Mouse (Mus musculus) layer of hippocampus, adult 8-10 months (tissue): ENCODE measurements around the gene Bsnd. TPM values are rescaled to one million over a fixed set of nuclear protein-coding genes. Genes with fewer than 3 reads are reported as not detected.

Source experiments
- DNase-seq, 2 experiments: peaks; one replicate each; pipeline ENCODE4 v3.0.0; 2022; ENCODE audit warnings: low spot score in 2 of 2
- total RNA-seq, 4 experiments: library from RNA; stranded (reverse); gene quantifications; 2 replicates each; pipeline ENCODE4 v1.2.4; 2022

Gene Bsnd
- total RNA-seq, result not detected

- no peak for DNase-seq
These were observed at the start of gene Bsnd for GRCm38 (mm10) chr4:106492116-106492515. TSS of gene Bsnd (minus strand) at chr4:106492283.

- DNase-seq, result no peak
These were observed 49.4 kb upstream of the Bsnd start for GRCm38 (mm10) chr4:106541491-106541890.

DNA sequence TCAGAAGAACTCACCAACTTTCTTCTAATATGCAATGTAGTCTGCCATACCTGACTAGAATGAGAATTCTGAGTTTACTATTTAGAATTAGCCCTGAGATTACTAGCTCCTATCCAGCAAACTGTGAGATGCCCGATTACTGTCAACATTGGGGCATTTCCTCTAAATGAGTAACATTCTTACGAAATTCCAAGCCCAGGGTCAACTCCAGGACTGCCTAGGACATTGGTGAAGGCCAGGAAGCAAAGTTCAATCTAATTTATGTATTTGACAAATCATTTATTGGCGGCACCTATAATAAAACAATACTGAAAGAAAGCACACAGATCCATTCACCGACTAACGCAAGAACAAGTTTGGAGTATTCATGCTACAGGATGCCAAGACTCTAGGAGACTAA, 47.7 kb upstream of the Bsnd start:
- DNase-seq, result no peak

GRCm38 (mm10) chr4:106534256-106534655, 42.2 kb upstream of the Bsnd start:
- no peak for DNase-seq

DNA sequence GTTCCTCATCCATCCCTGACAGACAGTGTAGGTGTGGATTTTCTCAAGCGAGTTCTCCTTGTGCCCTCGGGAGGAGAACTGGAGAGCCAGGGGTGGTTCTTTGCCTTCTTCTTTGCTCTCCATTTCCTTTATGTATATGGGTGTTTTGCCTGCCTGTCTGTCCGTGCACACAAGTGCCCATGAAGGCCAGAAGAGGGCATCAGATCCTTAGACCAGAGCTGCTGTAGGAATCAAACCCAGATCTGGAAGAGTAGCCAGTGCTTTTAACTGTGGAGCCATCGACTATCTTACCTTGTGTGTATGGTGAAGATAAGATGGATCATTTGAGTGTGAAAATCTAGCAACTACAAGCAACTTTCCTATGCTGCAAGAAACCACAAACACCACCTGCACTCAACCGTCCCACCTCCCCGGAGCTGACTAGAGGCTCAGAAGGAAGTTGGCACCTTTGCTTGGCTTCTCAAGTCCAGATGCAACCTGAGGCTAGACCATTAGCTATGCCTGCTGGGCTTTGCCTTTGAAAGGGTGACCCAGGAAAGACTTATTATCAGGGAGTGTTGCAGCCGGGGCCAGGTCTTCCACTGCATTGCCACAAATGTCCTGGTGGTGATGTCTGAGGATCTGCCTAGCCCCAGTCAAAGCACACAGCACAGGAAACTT, 41.5 kb upstream of the Bsnd start:
- no peak for DNase-seq

DNA sequence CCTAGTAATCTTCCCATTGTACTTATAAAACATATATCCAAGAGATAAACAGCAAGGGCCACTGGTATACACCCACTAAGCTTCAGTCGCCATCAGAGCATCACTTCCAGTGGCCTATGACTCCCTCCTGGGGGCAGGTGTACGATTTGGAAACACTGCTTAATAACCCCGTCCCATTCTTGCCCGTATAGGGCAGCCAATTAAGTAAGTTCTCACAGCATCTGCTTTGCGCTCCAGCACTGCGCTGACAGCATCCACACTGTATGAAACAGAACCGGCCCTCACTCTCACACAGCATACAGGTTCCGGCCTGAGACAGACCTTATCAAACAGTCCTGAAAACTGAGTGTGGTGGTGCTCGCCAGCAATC, 38.0 kb upstream of the Bsnd start:
- DNase-seq, result no peak

- DNase-seq, result peak; percentile 78 to 93
These were observed 37.5 kb upstream of the Bsnd start for GRCm38 (mm10) chr4:106529375-106530112.

GRCm38 (mm10) chr4:106527856-106528547, 35.9 kb upstream of the Bsnd start:
- peak in 1 of 2 experiments; percentile 42 for DNase-seq

DNA sequence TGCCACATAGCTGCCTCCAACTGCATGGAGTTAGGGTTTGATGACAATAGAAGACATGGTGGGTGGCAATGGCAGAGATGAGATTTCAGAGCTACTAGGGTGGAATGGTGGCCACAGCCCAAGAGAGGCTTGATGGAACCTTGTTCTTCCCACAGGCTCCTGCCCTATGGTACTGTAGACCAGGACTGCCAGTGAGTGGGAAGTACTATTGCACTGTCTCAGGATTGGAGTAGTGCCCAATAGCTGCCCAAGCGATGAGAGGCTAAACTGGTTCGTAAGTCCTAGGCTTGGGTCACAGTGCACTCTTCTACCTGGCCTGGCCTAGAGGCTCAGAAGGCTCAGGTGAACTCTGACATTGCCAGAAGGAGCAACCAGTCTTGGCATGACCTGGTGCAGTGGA, 32.9 kb upstream of the Bsnd start:
- DNase-seq, result no peak

DNA sequence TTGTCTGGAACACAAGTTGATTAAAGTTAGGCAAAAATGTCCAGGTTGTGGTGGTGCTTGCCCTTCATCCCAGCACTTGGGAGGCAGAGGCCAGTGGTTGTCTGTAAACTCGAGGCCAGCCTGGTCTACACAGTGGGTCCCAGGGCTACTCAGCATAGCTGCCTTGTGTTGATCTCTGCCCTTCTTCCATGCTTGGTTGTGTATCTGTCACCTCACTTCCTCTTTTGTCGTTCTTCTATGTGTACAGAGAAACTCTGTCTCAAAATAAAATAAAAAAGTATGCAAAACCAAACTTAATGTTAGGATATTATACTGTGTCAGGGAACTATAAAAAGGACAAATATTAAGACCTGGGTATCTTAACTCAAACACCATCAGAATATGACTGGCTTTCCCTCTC, 32.0 kb upstream of the Bsnd start:
- no peak for DNase-seq

- DNase-seq, result no peak
These were observed 30.5 kb upstream of the Bsnd start for GRCm38 (mm10) chr4:106522547-106522946.

DNA sequence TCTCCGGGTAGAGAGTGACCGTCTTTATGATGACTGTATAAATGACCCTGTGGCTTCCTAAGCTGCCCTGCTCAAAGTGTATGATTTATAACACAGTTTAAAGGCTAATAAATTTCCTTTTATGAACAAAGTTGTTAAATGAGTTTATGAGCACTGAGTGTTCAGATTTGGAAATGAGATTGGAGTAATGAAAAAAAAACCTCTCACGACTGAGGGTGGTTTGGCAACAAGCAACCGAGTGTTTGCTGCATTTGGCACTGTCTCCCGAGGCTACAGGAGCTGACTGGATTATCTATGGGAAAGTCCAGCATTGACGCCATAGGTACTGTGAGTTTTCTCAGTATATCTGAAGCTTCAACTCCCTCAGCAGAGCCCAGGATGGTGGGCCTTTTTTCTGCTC, 22.5 kb upstream of the Bsnd start:
- no peak for DNase-seq

GRCm38 (mm10) chr4:106509888-106510287, 17.8 kb upstream of the Bsnd start:
- no peak for DNase-seq

GRCm38 (mm10) chr4:106505453-106506058, 13.5 kb upstream of the Bsnd start:
- no peak for DNase-seq

DNA sequence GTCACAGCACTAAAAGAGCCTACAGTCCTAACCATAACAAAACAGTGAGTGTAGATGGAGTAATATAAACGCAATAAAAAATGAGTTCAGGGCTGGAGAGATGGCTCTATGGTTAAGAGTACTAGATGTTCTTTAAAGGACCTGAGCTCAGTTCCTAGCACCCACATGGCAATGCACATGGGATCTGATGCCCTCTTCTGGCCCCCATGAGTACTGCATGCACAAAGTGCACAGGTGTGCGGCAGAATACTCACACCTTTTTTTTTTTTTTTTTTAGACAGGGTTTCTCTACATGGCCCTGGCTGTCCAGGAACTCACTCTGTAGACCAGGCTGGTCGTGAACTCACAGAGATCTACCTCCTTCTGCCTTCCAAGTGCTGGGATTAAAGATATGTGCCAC, 11.5 kb upstream of the Bsnd start:
- no peak for DNase-seq

DNA sequence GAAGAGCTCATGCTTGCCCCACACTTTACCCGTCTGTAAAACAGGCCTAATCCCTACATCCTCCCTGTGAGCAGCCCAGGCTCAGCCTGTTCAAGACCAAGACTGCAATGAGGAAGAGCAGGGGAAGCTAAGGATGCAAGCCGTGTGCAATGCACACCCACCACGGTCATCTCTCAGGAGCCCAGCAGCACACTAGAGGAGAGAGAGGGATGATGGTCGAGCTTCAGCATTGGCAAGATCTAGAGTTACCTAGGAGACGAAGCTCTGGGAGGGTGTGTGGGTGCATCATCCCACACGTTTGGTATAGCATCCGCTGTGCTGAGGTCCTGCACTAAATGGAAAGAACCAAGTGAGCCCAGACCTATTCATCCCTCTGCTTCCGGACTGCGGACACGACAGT, 8.0 kb upstream of the Bsnd start:
- peak; percentile 34 to 47 for DNase-seq

DNA sequence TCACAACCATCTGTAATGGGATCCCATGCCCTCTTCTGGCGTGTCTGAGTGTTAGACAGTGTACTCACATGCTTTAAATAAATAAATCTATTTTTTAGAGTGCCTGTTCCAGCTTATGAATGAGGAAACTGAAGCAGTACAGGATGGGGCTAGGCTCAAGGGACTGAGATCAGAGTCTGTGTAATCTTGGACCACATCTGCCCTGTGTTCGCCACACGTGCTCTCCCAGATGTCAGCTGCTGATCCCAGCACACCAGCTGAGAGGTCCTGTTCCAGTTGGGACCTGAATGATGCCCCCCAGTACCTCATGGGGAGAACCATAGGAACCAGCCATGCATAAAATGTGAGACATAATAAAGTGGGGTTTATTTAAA, 6.4 kb upstream of the Bsnd start:
- no peak for DNase-seq

- no peak for DNase-seq
These were observed 5.8 kb upstream of the Bsnd start for GRCm38 (mm10) chr4:106497776-106498470.

- DNase-seq, result no peak
These were observed 4.8 kb upstream of the Bsnd start for GRCm38 (mm10) chr4:106496833-106497232.

DNA sequence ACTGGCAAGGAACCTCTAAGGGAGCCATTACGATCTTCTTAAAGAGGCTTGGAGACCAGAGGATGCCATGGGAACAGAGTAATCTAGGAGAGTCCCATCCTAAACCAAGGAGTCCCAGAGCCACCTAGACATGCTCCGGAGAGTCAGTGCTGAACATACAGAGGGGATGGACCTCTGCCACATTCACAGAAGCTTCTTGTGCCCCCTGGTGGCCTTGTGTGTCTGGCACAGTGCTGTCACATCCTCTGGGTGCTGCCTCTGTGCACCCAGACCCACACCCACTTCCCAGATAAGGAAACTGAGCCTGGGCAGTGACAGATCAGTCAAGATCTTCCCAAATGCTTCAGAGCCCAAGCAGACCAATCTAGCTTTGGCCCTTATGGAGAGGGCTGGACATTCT, 1.6 kb upstream of the Bsnd start:
- DNase-seq, result no peak

DNA sequence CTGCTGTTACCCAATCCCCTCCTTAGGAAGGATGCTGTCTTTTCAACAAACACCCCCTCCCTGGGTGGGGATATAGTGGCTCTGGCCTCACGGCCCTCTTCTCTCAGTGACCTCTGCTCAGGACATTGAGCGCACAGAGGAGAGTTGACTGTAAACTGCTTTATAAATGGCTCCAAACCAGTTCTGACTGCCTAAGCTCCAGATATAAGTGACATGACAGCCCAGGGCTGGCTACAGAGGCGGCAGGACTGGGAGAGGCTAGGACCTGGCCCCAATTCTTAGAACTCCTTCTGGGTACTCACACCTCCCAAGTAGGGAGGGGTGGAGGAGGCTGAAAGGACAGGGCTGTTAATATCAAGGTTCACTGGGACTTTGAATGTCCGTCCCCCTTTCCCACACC, 1.5 kb downstream of the Bsnd start:
- no peak for DNase-seq

GRCm38 (mm10) chr4:106483831-106484230, 8.3 kb downstream of the Bsnd start:
- no peak for DNase-seq
